Mouse (Mus musculus): ENCODE measurements around the gene Rps3a1. TPM values are rescaled to one million over a fixed set of nuclear protein-coding genes. Genes with fewer than 3 reads are reported as not detected.

The Rps3a1 gene
- 100 to 1,000 TPM; 421 to 422 TPM for total RNA-seq (2021)

GRCm38 (mm10) chr3:86142263-86142933 lies at the start of gene Rps3a1:
TSS of gene Rps3a1 (minus strand) at chr3:86142702.
- intact Hi-C loops (cut with DNase I): loop anchor here (2.0 kb wide), 1 partner anchor 82 kb away; the partner anchor contains the start of gene Lrba
- DNase-seq (ENCODE audit: extremely low spot score in 1 of 2, low spot score in 2 of 2): peak; percentile 98

- intact Hi-C loops (cut with DNase I): no loop called here
- no peak for DNase-seq (ENCODE audit: extremely low spot score in 1 of 2, low spot score in 2 of 2)
Measured at GRCm38 (mm10) chr3:86187736-86188389, 45.4 kb upstream of the Rps3a1 start.

GRCm38 (mm10) chr3:86184546-86184945 lies 42.0 kb upstream of the Rps3a1 start:
- DNase-seq (ENCODE audit: extremely low spot score in 1 of 2, low spot score in 2 of 2): no peak
- intact Hi-C loops (cut with DNase I): no loop called here

DNA sequence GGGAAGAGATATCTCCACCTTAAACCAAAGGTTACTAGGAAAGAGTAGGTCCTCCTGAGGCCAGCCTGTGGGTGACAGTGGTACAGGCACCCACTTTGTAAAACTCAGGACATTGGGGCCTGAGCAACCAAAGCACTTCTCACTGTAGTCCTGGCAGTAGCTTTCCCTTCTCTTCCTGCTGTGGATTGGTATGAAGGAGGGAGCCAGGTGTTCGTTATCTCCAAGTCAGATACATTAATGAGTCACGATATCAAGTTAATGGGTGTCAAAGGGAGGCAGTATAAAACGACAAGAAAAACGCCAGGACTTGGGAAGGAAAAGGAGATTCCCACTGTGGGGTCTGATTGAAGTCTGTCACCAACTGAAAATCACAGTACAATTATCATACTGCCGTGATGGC lies 38.6 kb upstream of the Rps3a1 start:
- no peak for DNase-seq (ENCODE audit: extremely low spot score in 1 of 2, low spot score in 2 of 2)
- intact Hi-C loops (cut with DNase I): no loop called here

- intact Hi-C loops (cut with DNase I): no loop called here
- DNase-seq (ENCODE audit: extremely low spot score in 1 of 2, low spot score in 2 of 2): no peak
Measured at GRCm38 (mm10) chr3:86179714-86180113, 37.2 kb upstream of the Rps3a1 start.

DNA sequence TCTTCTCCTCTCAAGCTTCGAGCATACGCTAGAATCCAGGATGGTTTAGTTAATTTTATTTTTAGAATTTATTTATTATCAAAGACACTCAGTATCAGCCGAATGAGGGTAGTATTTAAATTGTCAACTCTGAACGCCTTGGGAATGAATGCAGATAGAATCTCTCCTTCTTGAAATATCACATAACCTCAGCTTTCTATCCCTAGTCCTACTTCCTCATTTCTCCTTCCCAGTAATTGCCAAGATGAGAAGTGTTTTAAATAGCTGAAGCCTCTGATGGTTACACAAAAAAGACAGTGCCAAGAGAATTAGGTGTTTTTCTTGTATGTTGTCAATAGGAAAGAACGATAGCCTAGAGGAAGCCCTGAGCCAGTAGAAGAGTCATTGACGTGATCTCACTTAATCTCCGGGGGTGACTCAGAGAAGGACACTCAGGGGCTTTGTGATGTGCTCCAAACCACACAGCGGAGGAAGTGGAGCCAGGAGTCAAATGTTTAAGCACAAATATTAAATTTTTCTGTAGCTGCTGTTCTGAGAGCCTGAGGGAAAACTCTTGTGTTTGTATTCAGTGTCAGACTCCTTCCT lies 26.4 kb upstream of the Rps3a1 start:
- intact Hi-C loops (cut with DNase I): no loop called here
- no peak for DNase-seq (ENCODE audit: extremely low spot score in 1 of 2, low spot score in 2 of 2)

DNA sequence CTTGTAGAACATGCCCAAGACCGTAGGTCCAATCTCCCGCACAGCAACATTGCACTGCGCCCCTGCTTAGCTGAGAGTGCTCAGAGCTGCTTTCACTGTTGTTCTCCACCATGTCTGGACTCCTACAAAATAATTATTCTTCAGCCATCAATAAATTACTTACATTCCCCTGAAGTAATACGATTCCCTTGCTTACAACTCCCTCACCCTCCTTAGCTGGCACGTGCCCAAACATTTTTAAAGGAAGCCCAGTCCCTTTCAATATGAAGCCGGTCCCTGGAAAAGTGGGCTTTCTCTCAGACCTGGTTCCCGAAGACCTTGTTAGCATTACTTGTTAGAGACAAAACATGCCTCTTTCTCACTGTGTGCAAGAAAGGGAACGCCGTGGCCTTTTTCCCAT lies 7.0 kb upstream of the Rps3a1 start:
- no peak for DNase-seq (ENCODE audit: extremely low spot score in 1 of 2, low spot score in 2 of 2)
- intact Hi-C loops (cut with DNase I): no loop called here

GRCm38 (mm10) chr3:86149063-86149462 lies 6.6 kb upstream of the Rps3a1 start:
- DNase-seq (ENCODE audit: extremely low spot score in 1 of 2, low spot score in 2 of 2): no peak
- intact Hi-C loops (cut with DNase I): no loop called here

DNA sequence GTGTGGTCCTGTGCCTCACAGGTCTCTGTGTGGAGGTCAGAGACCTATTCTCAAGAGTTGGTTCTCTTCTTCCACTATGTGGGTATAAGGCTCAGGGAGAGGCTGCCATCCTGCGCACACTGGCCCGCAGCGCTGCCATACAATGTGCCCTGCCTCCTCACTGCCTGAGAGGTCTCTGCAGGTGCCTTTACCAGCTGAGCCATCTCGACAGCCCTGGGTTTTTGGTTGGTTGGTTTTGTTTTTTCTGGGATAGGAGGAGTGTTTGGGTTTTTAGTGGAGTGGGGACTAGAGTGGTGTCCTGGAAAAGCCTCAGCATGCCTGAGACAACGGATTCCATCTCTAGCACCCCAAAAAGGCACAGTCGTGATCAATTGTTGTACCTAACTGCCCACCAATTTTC lies 841 bp upstream of the Rps3a1 start:
- no peak for DNase-seq (ENCODE audit: extremely low spot score in 1 of 2, low spot score in 2 of 2)
- intact Hi-C loops (cut with DNase I): loop anchor here (2.0 kb wide), 1 partner anchor 81 kb away; the partner anchor contains the start of gene Lrba

DNA sequence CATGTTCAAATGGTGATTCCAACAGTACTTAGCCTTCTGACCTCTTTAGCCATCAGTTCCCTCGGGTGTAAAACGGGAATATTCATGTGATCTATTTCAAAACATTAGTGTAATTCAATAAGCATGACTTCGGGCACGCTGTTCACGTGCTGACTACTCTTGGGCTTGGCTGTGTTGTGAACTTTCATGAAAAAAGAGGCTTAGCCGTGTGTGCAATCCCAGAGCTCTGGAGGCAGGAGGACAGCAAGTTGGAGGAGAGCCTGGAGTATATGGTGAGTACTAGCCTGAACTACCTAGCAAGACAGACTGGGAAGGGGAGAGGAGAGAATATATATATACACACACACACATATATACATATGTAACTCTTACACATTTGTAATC lies 424 bp upstream of the Rps3a1 start:
- DNase-seq (ENCODE audit: extremely low spot score in 1 of 2, low spot score in 2 of 2): no peak
- intact Hi-C loops (cut with DNase I): loop anchor here (2.0 kb wide), 1 partner anchor 82 kb away; the partner anchor contains the start of gene Lrba

DNA sequence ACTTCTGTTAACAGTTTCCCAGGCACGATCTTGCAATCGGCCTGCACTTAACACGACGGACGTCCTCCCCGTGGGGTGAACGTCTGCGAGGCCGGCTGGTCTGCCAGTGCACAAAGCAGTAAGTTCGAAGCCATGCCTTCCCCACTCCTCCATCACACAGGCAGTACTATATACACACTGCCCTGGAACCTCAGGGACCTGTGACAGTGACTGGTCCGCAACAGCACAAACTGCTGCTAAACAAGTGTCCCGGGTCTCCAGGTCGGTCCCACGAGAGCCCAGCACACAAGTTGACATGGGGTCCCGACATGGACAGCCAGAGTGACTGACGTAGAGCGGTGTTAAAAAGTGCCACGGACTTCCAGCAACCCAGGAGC lies 628 bp downstream of the Rps3a1 start:
- intact Hi-C loops (cut with DNase I): loop anchor here (2.0 kb wide), 1 partner anchor 83 kb away; the partner anchor contains the start of gene Lrba
- DNase-seq (ENCODE audit: extremely low spot score in 1 of 2, low spot score in 2 of 2): peak in 1 of 2 experiments; percentile 52

DNA sequence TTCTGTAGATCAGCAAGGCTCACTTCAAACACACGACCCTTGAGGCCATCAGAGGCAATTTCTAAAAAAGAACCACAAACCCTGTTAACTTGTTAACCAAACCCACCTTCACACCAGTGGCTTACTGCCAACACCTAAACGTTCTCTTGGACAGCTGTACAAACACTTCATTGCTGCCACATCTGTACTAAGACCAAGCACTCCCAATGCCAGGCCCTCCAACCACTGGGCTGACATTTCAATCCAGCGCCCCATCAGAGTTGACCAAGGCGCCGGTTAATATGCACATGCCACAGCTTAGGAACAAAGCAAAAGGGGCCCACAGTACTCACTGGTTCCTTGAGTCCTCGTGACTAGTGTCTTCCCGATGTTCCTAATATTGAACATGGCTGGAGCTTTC lies 1.1 kb downstream of the Rps3a1 start:
- intact Hi-C loops (cut with DNase I): no loop called here
- no peak for DNase-seq (ENCODE audit: extremely low spot score in 1 of 2, low spot score in 2 of 2)

GRCm38 (mm10) chr3:86139660-86140059 lies 2.8 kb downstream of the Rps3a1 start:
- no peak for DNase-seq (ENCODE audit: extremely low spot score in 1 of 2, low spot score in 2 of 2)
- intact Hi-C loops (cut with DNase I): no loop called here

GRCm38 (mm10) chr3:86136936-86137574 lies 5.4 kb downstream of the Rps3a1 start:
- intact Hi-C loops (cut with DNase I): no loop called here
- no peak for DNase-seq (ENCODE audit: extremely low spot score in 1 of 2, low spot score in 2 of 2)

GRCm38 (mm10) chr3:86135886-86136563 lies 6.5 kb downstream of the Rps3a1 start:
- intact Hi-C loops (cut with DNase I): no loop called here
- no peak for DNase-seq (ENCODE audit: extremely low spot score in 1 of 2, low spot score in 2 of 2)

GRCm38 (mm10) chr3:86134939-86135638 lies 7.4 kb downstream of the Rps3a1 start:
- intact Hi-C loops (cut with DNase I): loop anchor here (5.0 kb wide), 2 partner anchors 428 to 1213 kb away; no protein-coding TSS in a partner anchor
- DNase-seq (ENCODE audit: extremely low spot score in 1 of 2, low spot score in 2 of 2): no peak

- intact Hi-C loops (cut with DNase I): loop anchor here (5.0 kb wide), 3 partner anchors 207 to 1207 kb away; no protein-coding TSS in a partner anchor
Measured at GRCm38 (mm10) chr3:86129757-86130156, 12.7 kb downstream of the Rps3a1 start.

GRCm38 (mm10) chr3:86123251-86123746 lies 19.2 kb downstream of the Rps3a1 start:
- intact Hi-C loops (cut with DNase I): no loop called here

More at GRCm38 (mm10) chr3:86129757-86130156, 12.7 kb downstream of the Rps3a1 start:
- peak; percentile 62 to 74 for DNase-seq (ENCODE audit: extremely low spot score in 1 of 2, low spot score in 2 of 2)

More at GRCm38 (mm10) chr3:86123251-86123746, 19.2 kb downstream of the Rps3a1 start:
- DNase-seq (ENCODE audit: extremely low spot score in 1 of 2, low spot score in 2 of 2): no peak

Measured in left cerebral cortex, postnatal 10 days (tissue).